Mouse (Mus musculus) limb, embryonic 11.5 days (tissue): ENCODE data around the gene R3hcc1l. TPM values are rescaled to one million over a fixed set of nuclear protein-coding genes. Genes with fewer than 3 reads are reported as not detected.
A peak's percentile ranks its signal among the peaks of the same experiment; 100 is the strongest.

ENCODE experiments used
- ATAC-seq: fragments of 200-750 bp; cut with Nextera tagmentation; 2 replicates; pipeline ENCODE4 v1.8.0; 2017; ENCODE audit warnings: low read depth; ENCODE audit not compliant: insufficient number of reproducible peaks, low FRiP score, low TSS enrichment
- DNase-seq: peaks from one replicate; pipeline ENCODE4 v3.0.0-alpha.2; 2015; ENCODE audit warnings: low spot score
- H3K27ac ChIP-seq: fragments of 300-500 bp; sonication (generic); replicated peaks from 2 replicates; pipeline ENCODE4 v1.5.1; 2014; ENCODE audit warnings: low read depth, mild to moderate bottlenecking, low read length
- H3K27me3 ChIP-seq: fragments of 300-500 bp; sonication (generic); 2 replicates; pipeline ENCODE4 v1.6.1; 2014; ENCODE audit warnings: mild to moderate bottlenecking, low read length, mixed read lengths; ENCODE audit not compliant: control insufficient read depth, insufficient read depth
- H3K36me3 ChIP-seq: fragments of 300-500 bp; sonication (generic); 2 replicates; pipeline ENCODE4 v1.6.1; 2014; ENCODE audit warnings: mild to moderate bottlenecking, low read length, moderate library complexity, mixed read lengths; ENCODE audit not compliant: control insufficient read depth, insufficient read depth
- H3K4me1 ChIP-seq: fragments of 300-500 bp; sonication (generic); 2 replicates; pipeline ENCODE4 v1.6.1; 2014; ENCODE audit warnings: low read length, mixed read lengths; ENCODE audit not compliant: control insufficient read depth, insufficient read depth
- H3K4me2 ChIP-seq: fragments of 300-500 bp; sonication (generic); 2 replicates; pipeline ENCODE4 v1.6.1; 2014; ENCODE audit warnings: low read depth, mild to moderate bottlenecking, moderate library complexity; ENCODE audit not compliant: severe bottlenecking
- H3K4me3 ChIP-seq: fragments of 300-500 bp; sonication (generic); 2 replicates; pipeline ENCODE4 v1.5.1; 2014; ENCODE audit warnings: low read depth, low read length
- H3K9ac ChIP-seq: fragments of 300-500 bp; sonication (generic); 2 replicates; pipeline ENCODE4 v1.6.1; 2014; ENCODE audit warnings: mild to moderate bottlenecking, low read length
- H3K9me3 ChIP-seq: fragments of 300-500 bp; sonication (generic); 2 replicates; pipeline ENCODE4 v1.6.1; 2016; ENCODE audit warnings: low read length; ENCODE audit not compliant: control insufficient read depth
- WGBS: fragments of 180-500 bp; shearing (Covaris S2); extraction: QIAGEN DNeasy Blood & Tissue Kit; methylation state at CpG from one replicate; pipeline ENCODE4 v1.1.7; 2014; 5-methylcytosine and 5-hydroxymethylcytosine counted together
- polyA plus RNA-seq: library from polyadenylated mRNA; unstranded; fragments of >200 nt; fragmentation: Nextera tagmentation; extraction: Ambion mirVana; gene quantifications from 2 replicates; pipeline ENCODE4 v1.2.1, GENCODE M21; 2014

R3hcc1l gene
- polyA plus RNA-seq, 1 experiment from 2014 or later = 24.2 TPM

DNA sequence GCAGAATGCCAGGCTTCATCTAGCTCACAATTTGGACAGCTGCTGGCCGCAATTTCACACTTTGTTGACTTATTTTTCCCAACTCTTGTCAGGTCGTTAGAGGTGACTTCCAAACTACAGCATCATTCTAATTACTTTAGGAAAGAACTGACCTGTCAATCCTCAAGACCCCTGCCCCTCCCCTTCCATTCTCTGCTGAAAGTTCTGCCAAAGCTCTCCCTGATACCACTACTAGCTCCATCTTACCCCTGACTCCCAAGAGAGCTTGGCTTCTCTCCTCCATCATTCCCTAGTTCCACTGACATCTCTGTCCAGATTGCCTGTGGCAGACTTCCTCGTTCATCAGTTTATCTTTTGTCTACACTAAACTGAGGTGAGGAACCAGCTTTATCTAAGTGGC lies 14.4 kb upstream of the R3hcc1l start:
- H3K9ac ChIP-seq = no peak overlapping the region
- H3K36me3 ChIP-seq = no peaks in the 10 kb centered on the region
- WGBS = 61% methylated on average over 3 of the region's 3 CpGs
- no peak for ATAC-seq
- no peaks in the 10 kb centered on the region for H3K27me3 ChIP-seq
- no peak for DNase-seq
- no peaks in the 10 kb centered on the region for H3K4me1 ChIP-seq
- H3K4me2 ChIP-seq = no peak overlapping the region
- no peak overlapping the region for H3K4me3 ChIP-seq
- H3K27ac ChIP-seq = no peak overlapping the region
- no peaks in the 10 kb centered on the region for H3K9me3 ChIP-seq

- H3K9ac ChIP-seq = no peak overlapping the region
- H3K4me1 ChIP-seq = no peaks in the 10 kb centered on the region
- H3K36me3 ChIP-seq = no peaks in the 10 kb centered on the region
- no peak overlapping the region for H3K4me3 ChIP-seq
- no peaks in the 10 kb centered on the region for H3K27me3 ChIP-seq
- DNase-seq (no peak), ATAC-seq (no peak)
- no peak overlapping the region for H3K4me2 ChIP-seq
- H3K27ac ChIP-seq = no peak overlapping the region
- H3K9me3 ChIP-seq = no peaks in the 10 kb centered on the region
- 81% methylated on average over 9 of the region's 9 CpGs for WGBS
These were observed 8.9 kb upstream of the R3hcc1l start for GRCm38 (mm10) chr19:42509625-42510024.

DNA sequence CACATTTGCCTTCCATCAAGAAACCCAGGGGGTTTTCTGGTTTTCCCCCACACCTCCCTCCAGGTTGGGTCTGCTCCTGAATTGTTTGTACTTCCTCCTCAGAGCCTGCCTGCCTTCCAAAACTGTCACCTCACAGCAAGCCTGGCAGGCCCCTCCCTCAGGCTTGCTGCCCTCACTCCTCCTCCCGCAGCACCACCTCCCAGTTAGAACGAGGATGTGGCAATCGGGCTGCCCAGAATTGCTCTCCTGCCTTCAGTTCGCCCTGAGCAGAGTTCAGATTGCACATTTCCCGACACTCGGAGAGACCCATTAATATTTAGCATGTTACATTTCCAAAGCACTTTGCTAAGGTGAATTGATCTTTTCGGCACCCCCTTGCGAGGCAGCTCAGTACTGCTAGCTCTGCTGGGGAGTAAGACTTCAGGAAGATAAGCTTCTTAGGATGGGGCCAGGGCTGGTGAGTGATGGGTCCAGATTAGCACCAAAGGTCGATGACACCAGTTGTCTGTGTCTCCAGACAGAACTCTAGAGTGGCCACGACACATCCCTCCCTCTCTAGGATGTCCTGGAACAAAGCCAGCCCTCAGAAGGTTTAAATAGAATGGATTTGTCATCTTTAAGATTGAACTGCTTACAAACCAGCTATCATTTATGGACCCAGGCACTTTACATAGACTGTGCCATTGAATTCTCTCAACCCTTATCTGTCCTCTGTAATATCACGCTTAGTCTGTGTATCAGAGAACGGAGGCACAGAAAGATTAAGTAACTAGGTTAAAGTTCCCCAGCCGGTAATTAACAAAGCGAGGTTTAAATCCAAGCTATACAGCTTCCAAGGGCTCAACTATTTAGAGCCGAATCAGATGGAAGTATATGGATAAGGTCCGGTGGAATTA lies 8.0 kb upstream of the R3hcc1l start:
- no peak for DNase-seq

DNA sequence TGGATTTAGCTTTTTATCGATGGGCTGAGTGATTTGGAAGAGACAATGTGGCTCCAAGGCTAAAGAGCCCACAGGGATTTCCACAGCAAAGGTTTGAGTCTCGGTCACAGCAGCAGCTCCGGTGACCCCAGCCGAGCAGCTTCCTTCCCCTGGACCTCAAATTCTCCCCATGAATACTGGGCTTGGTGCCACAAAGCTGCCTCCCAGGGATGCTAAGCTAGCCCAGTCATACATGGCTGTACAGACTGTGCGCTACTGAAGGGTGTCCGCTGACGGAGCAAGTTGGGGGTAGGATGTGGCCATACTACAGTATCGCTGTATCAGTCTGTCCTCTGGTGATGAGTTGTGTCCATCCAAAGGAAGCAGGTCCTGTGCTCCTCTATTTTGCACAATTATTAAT lies 2.9 kb upstream of the R3hcc1l start:
- no peaks in the 10 kb centered on the region for H3K9me3 ChIP-seq
- H3K4me1 ChIP-seq = peaks cover 6% of the 10 kb centered on the region
- WGBS = 93% methylated on average over 8 of the region's 8 CpGs
- no peak overlapping the region for H3K27ac ChIP-seq
- no peak for DNase-seq
- H3K36me3 ChIP-seq = no peaks in the 10 kb centered on the region
- no peak for ATAC-seq
- no peak overlapping the region for H3K4me2 ChIP-seq
- no peak overlapping the region for H3K9ac ChIP-seq
- H3K27me3 ChIP-seq = no peaks in the 10 kb centered on the region
- H3K4me3 ChIP-seq = no peak overlapping the region

More for the DNA sequence above, 8.0 kb upstream of the R3hcc1l start:
- Histone ChIP-seq H3K36me3 (no peaks in the 10 kb centered on the region), H3K9ac (no peak overlapping the region; the same call in 1 of the 2 replicates), H3K27me3 (no peaks in the 10 kb centered on the region), H3K27ac (no peak overlapping the region), H3K9me3 (no peaks in the 10 kb centered on the region), H3K4me2 (no peak overlapping the region), H3K4me1 (no peaks in the 10 kb centered on the region), H3K4me3 (no peak overlapping the region)
- 57% methylated on average over 16 of the region's 16 CpGs for WGBS
- ATAC-seq = no peak

- H3K27me3 ChIP-seq = no peaks in the 10 kb centered on the region
- no peak overlapping the region for H3K27ac ChIP-seq
- no peaks in the 10 kb centered on the region for H3K9me3 ChIP-seq
- WGBS = 87% methylated on average over 8 of the region's 8 CpGs
- H3K4me1 ChIP-seq = peaks cover 6% of the 10 kb centered on the region
- no peak for DNase-seq
- no peaks in the 10 kb centered on the region for H3K36me3 ChIP-seq
- H3K9ac ChIP-seq = no peak overlapping the region
- no peak overlapping the region for H3K4me3 ChIP-seq
- H3K4me2 ChIP-seq = no peak overlapping the region
- no peak for ATAC-seq
These were observed 2.4 kb upstream of the R3hcc1l start for GRCm38 (mm10) chr19:42516121-42516520.

GRCm38 (mm10) chr19:42517957-42518619 lies 471 bp upstream of the R3hcc1l start:
- Histone ChIP-seq H3K9me3 (no peaks in the 10 kb centered on the region), H3K4me2 (peak overlapping the region; percentile 65), H3K27me3 (no peaks in the 10 kb centered on the region), H3K4me1 (peaks cover 6% of the 10 kb centered on the region), H3K27ac (no peak overlapping the region), H3K9ac (peak overlapping the region; percentile 52), H3K4me3 (peak overlapping the region; percentile 79), H3K36me3 (no peaks in the 10 kb centered on the region)
- no peak for DNase-seq
- 29% methylated on average over 24 of the region's 24 CpGs for WGBS
- no peak for ATAC-seq

DNA sequence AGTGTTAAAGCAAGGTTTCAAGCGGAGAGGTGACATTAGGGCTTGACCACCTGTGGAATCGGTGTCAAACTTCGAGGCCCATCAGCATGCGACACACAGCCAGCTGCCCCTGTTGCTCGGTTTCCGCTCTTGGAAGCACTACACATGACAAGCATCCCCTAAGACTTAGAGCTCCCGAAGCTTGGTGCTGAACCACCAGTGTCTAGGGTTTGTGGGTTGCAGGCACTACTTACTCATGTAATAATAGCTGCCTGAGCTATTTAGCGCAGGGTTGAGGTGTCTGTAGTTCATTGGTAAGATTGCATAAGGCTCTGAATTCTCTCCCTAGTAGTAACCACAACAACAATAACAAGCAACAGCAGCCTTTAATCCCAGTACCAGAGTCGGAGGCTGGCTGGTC lies 1.2 kb downstream of the R3hcc1l start:
- 48% methylated on average over 9 of the region's 9 CpGs for WGBS
- DNase-seq = no peak
- Histone ChIP-seq H3K4me3 (peak overlapping the region; percentile 79), H3K9me3 (no peaks in the 10 kb centered on the region), H3K36me3 (no peaks in the 10 kb centered on the region), H3K4me2 (peak overlapping the region; percentile 65), H3K27ac (no peak overlapping the region), H3K4me1 (peaks cover 6% of the 10 kb centered on the region), H3K27me3 (no peaks in the 10 kb centered on the region), H3K9ac (peak overlapping the region; percentile 81)
- ATAC-seq = no peak

DNA sequence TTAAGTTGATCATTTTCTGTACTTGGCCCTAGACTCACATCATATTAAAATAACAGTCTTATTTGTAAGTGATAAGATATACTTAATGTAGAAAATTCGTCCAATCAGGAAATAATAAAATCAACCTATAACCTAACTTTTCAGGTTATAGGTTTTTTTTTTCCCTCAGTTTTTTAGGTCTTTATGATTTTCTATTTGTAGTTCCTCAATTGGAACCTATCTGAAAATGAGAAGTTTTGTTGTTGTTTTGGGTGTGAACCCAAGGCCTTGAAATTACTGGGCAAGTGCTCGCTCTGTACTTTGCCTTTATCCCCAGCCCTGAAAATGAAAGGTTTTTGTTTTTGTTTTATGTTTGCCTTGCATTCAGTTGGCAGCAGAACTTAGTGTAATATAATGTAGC lies 6.1 kb downstream of the R3hcc1l start:
- 92% methylated on average over 2 of the region's 2 CpGs for WGBS
- no peak overlapping the region for H3K4me3 ChIP-seq
- DNase-seq = no peak
- H3K27me3 ChIP-seq = no peaks in the 10 kb centered on the region
- no peak overlapping the region for H3K4me2 ChIP-seq
- H3K4me1 ChIP-seq = peaks cover 3% of the 10 kb centered on the region
- no peak overlapping the region for H3K27ac ChIP-seq
- no peaks in the 10 kb centered on the region for H3K9me3 ChIP-seq
- H3K9ac ChIP-seq = no peak overlapping the region
- ATAC-seq = no peak
- H3K36me3 ChIP-seq = no peaks in the 10 kb centered on the region
